Mouse (Mus musculus) embryonic facial prominence, embryonic 15.5 days (tissue): ENCODE measurements around the gene Rcvrn. TPM values are rescaled to one million over a fixed set of nuclear protein-coding genes. Genes with fewer than 3 reads are reported as not detected.

Source experiments
- ATAC-seq: fragments of 200-750 bp; cut with Nextera tagmentation; 2 replicates; pipeline ENCODE4 v1.8.0; 2017; ENCODE audit warnings: low read depth, moderate TSS enrichment; ENCODE audit not compliant: insufficient number of reproducible peaks, low FRiP score, low TSS enrichment
- H3K27ac ChIP-seq: fragments of 300-500 bp; sonication (generic); replicated peaks from 2 replicates; pipeline ENCODE4 v1.5.1; 2015; ENCODE audit warnings: mild to moderate bottlenecking, inconsistent platforms
- H3K27me3 ChIP-seq: fragments of 300-500 bp; sonication (generic); 2 replicates; pipeline ENCODE4 v1.6.1; 2015; ENCODE audit warnings: inconsistent platforms
- H3K36me3 ChIP-seq: fragments of 300-500 bp; sonication (generic); 2 replicates; pipeline ENCODE4 v1.6.1; 2015; ENCODE audit warnings: mild to moderate bottlenecking, inconsistent platforms
- H3K4me1 ChIP-seq: fragments of 300-500 bp; sonication (generic); 2 replicates; pipeline ENCODE4 v1.6.1; 2015; ENCODE audit warnings: inconsistent platforms
- H3K4me2 ChIP-seq: fragments of 300-500 bp; sonication (generic); replicated peaks from 2 replicates; pipeline ENCODE4 v1.6.1; 2015; ENCODE audit warnings: mild to moderate bottlenecking, inconsistent platforms
- H3K4me3 ChIP-seq: fragments of 300-500 bp; sonication (generic); replicated peaks from 2 replicates; pipeline ENCODE4 v1.5.1; 2015; ENCODE audit warnings: mild to moderate bottlenecking, inconsistent platforms
- H3K9ac ChIP-seq: fragments of 300-500 bp; sonication (generic); 2 replicates; pipeline ENCODE4 v1.6.1; 2015; ENCODE audit warnings: inconsistent platforms
- H3K9me3 ChIP-seq: fragments of 300-500 bp; sonication (generic); replicated peaks from 2 replicates; pipeline ENCODE4 v1.6.1; 2016; ENCODE audit warnings: inconsistent platforms
- WGBS: fragments of 180-500 bp; shearing (Covaris S2); methylation state at CpG from one replicate; pipeline ENCODE4 v1.1.7; 2015; 5-methylcytosine and 5-hydroxymethylcytosine counted together
- polyA plus RNA-seq: library from polyadenylated mRNA; unstranded; fragments of >200 nt; fragmentation: Nextera tagmentation; extraction: Ambion mirVana; gene quantifications from 2 replicates; pipeline ENCODE4 v1.2.1, GENCODE M21; 2015

The Rcvrn gene
- polyA plus RNA-seq, 1 experiment from 2014 or later: not detected

DNA sequence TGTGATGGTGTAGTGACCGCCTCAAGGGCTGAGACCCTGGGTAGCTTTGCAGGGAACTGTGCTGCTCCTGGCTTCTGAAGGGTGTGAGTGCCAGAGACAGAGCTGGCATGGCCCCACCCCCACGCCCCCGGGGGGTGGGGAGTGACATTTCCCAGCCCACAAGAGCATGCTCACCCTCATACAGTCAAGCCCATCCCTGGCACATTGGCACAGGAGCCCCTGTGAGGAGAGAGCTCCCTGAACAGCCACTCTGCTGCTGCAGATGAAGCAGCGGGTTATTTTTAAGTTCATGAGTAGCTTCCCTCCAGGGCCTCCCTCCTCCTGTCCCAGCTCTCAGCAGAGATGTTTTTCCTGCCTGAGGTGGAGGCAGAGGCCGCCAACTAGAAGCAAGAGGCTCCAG lies 23.0 kb upstream of the Rcvrn start:
- Histone ChIP-seq H3K9me3 (no peaks in the 10 kb centered on the region), H3K9ac (no peak overlapping the region), H3K4me2 (no peak overlapping the region), H3K4me3 (no peak overlapping the region), H3K4me1 (peaks cover 8% of the 10 kb centered on the region), H3K27ac (no peak overlapping the region), H3K36me3 (no peaks in the 10 kb centered on the region), H3K27me3 (no peaks in the 10 kb centered on the region)
- no peak for ATAC-seq
- 55% methylated on average over 5 of the region's 5 CpGs for WGBS

DNA sequence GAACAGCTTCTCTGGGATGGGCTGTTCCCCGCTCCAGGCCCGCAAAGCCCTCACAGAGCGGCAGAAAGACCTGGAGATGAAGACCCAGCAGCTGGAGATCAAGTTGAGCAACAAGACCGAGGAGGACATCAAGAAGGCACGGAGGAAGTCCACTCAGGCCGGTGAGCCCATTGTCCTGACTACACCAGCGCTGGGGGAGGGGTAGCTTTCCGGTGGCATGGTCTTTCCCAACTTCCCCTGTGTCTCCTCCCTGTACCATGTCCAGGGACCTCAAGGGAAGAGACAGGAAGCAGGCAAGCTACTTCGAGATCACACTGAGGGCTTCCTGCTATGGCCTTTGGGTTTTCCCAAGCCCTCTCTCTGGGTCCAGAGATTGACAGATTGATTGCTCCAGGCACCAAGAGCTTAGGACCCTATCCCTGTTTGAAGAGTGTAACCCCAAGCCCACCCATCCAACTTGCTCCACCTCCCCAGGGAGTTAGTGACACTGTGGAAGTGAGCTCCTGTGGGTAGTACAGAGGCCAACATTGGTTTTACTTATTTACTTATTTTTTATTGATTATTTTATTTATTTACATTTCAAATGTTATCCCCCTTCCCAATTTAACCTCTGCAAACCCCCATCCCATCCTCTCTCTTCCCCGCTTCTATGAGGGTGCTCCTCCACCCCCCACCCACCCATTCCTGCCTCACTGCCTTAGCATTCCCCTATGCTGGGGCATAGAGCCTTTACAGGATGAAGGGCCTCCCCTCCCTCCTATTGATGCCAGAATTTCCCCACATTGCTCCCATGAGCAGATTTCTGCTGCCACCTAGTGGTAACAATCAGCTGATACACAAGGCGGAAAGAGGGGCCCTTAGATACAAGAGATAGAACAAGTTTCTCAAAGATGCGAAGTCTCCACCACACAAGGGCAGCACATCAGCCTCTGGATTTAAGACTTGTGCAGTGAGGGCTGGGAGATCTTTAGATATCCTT lies 19.3 kb upstream of the Rcvrn start:
- Histone ChIP-seq H3K9ac (no peak overlapping the region), H3K27ac (no peak overlapping the region), H3K4me1 (no peaks in the 10 kb centered on the region), H3K9me3 (no peaks in the 10 kb centered on the region), H3K4me2 (no peak overlapping the region), H3K36me3 (0 out of 2 replicates have a peak, but pooled peaks cover 2% of the 10 kb centered on the region), H3K4me3 (no peak overlapping the region), H3K27me3 (no peaks in the 10 kb centered on the region)
- WGBS: 58% methylated on average over 12 of the region's 12 CpGs
- ATAC-seq: no peak

DNA sequence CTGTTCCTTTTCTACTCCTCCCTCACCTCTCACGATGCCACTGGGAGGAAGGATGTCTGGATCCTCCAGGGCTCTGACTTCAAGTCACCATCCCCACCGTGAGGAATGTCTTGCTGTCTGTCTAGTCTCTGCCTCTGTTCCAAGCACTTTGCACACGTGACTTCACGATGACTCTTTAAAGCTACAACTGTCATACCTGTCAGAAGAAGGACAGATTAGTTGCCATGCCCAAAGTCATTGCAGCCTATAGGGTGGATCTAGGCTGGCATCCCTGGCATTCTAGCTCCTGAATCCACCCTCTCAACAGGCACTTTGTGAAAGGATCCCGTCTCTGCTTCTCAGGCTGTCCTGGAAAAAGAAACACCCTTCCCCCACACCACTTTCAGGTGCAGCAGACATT lies 15.8 kb upstream of the Rcvrn start:
- Histone ChIP-seq H3K4me1 (no peaks in the 10 kb centered on the region), H3K36me3 (0 out of 2 replicates have a peak, but pooled peaks cover 2% of the 10 kb centered on the region), H3K9me3 (no peaks in the 10 kb centered on the region), H3K27ac (no peak overlapping the region), H3K4me2 (no peak overlapping the region), H3K4me3 (no peak overlapping the region), H3K27me3 (no peaks in the 10 kb centered on the region), H3K9ac (no peak overlapping the region)
- WGBS: 58% methylated on average over 5 of the region's 5 CpGs
- ATAC-seq: no peak

DNA sequence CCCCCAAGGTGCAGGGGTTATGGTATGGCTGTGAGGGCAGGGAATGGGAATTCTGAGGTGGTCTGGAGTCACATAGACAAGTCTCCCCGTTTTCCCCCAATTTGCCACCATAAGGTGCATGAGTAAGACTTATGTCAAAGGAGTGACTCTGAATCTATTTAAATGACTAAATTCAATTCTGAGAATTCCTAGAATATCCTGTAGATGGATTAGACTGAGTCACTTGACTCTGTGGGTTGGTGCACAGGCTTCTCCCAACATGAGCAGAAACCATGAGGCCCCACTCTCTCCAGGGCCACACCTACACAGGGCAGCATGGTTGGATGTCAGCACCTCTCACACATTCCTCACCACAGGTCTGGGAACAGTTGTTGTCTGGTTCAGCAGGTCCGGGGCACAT lies 15.2 kb upstream of the Rcvrn start:
- Histone ChIP-seq H3K4me3 (no peak overlapping the region), H3K4me2 (no peak overlapping the region), H3K27ac (no peak overlapping the region), H3K9ac (no peak overlapping the region), H3K4me1 (no peaks in the 10 kb centered on the region), H3K36me3 (0 out of 2 replicates have a peak, but pooled peaks cover 2% of the 10 kb centered on the region), H3K27me3 (no peaks in the 10 kb centered on the region), H3K9me3 (no peaks in the 10 kb centered on the region)
- WGBS: 82% methylated on average over 2 of the region's 2 CpGs
- ATAC-seq: no peak

DNA sequence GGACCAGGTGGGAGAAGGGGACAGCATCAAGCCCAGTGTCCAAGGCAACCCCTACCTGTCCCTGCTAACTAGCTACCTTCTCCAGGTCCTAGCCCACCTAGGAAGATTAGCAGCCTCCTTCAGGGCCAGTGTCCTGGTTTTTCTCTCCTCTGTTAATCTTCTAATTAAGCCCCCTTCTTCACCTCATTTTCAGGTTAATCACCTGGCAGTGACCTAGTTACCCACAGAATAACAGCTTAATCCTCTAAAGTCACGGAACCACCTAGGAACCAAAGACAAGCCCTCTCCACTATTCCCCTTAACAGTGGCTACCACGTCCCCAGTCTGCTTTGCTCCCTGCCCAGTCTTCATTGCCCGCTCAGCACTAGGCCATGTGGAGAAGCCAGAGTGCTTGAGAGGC lies 13.3 kb upstream of the Rcvrn start:
- Histone ChIP-seq H3K9ac (no peak overlapping the region), H3K36me3 (0 out of 2 replicates have a peak, but pooled peaks cover 2% of the 10 kb centered on the region), H3K4me2 (no peak overlapping the region), H3K4me3 (no peak overlapping the region), H3K9me3 (no peaks in the 10 kb centered on the region), H3K27me3 (no peaks in the 10 kb centered on the region), H3K27ac (no peak overlapping the region), H3K4me1 (no peaks in the 10 kb centered on the region)
- ATAC-seq: no peak
- 81% methylated on average over 3 of the region's 3 CpGs for WGBS

DNA sequence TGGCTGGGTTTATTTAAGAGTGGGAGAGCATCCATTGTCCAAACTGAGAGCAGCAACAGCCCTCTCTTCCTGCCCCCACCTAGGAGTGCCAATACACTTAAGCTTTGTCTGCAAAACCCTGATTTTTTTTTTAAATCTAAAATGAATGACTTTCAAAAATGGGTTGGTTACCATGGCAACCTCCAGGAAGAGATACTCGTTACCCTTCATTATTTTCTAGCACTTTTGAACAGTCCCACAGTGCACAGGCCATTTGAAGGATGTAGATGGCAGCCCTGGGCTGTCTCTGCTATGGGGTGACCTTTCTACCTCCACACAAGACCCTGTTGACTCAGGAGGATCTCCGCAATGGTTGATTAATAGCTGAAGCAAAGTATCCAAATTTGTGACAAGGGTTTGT lies 9.0 kb upstream of the Rcvrn start:
- Histone ChIP-seq H3K4me1 (no peaks in the 10 kb centered on the region), H3K9ac (no peak overlapping the region), H3K36me3 (no peaks in the 10 kb centered on the region), H3K9me3 (no peaks in the 10 kb centered on the region), H3K4me2 (no peak overlapping the region), H3K27me3 (no peaks in the 10 kb centered on the region), H3K4me3 (no peak overlapping the region), H3K27ac (no peak overlapping the region)
- 77% methylated on average over 2 of the region's 2 CpGs for WGBS
- no peak for ATAC-seq

DNA sequence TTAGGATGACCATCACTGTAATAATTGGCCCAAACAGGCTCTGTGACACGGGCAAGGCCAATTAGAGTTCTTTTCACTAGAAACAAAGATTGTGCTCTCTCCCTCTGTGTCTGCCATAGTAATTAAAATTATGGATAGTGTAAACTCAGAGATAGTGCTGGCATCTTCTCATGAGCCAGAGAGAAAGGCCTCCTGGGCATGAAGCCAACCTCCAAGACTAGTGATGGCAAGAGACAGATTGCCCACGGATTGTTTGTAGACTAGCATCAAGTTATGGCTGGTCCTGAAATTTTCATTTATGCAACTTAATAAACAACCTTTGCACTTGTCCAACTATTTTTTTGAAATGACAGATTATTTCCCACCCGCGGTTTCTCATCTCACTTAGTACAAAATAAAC lies 17.9 kb downstream of the Rcvrn start:
- no peak overlapping the region for H3K4me2 ChIP-seq
- H3K4me3 ChIP-seq: no peak overlapping the region
- H3K4me1 ChIP-seq: no peaks in the 10 kb centered on the region
- H3K9ac ChIP-seq: no peak overlapping the region
- H3K27me3 ChIP-seq: no peaks in the 10 kb centered on the region
- no peak overlapping the region for H3K27ac ChIP-seq
- 80% methylated on average over 4 of the region's 4 CpGs for WGBS
- H3K9me3 ChIP-seq: no peaks in the 10 kb centered on the region
- ATAC-seq: no peak
- H3K36me3 ChIP-seq: no peaks in the 10 kb centered on the region

DNA sequence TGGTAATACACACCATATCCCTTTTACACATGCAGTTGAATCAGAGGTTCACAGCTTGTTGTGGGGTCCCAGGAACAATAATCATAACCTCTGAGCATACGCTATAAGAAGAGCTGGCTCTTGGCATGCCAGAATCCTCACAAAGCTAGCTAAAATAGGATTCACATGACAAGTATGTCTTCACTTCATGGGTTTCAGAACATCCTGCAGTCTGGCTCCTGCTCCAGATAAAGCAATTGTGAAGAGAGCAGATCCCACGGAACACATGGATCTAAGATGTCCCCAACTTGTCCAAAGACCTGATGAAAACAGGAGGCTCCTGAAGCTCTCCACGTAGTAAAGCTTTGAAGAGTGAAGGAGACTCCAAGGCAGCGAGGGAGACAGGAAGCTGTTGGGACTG lies 20.3 kb downstream of the Rcvrn start:
- no peaks in the 10 kb centered on the region for H3K4me1 ChIP-seq
- no peaks in the 10 kb centered on the region for H3K9me3 ChIP-seq
- no peak overlapping the region for H3K4me2 ChIP-seq
- H3K27ac ChIP-seq: no peak overlapping the region
- H3K4me3 ChIP-seq: no peak overlapping the region
- H3K9ac ChIP-seq: no peak overlapping the region
- 81% methylated on average over 4 of the region's 4 CpGs for WGBS
- no peaks in the 10 kb centered on the region for H3K36me3 ChIP-seq
- no peak for ATAC-seq
- H3K27me3 ChIP-seq: no peaks in the 10 kb centered on the region

DNA sequence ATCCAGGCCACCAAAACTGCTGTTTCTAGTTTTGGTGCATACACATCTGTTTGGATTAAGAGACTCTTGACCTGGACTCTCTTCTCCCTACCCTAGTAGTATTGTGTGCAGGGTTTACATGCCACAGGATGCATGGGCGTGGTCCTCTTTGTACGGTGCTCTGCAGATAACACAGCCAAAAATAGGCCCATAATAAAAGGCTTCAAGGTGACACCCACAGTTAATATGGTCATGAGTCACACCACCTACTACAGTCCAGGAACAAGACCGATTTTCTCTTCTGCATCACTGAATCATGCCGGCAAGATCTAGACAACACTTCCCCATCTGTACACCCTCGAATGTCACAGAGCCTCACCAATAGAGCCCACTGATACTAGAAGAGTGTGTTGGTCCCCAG lies 26.4 kb downstream of the Rcvrn start:
- no peak for ATAC-seq
- Histone ChIP-seq H3K4me3 (no peak overlapping the region), H3K36me3 (no peaks in the 10 kb centered on the region), H3K4me2 (no peak overlapping the region), H3K9me3 (no peaks in the 10 kb centered on the region), H3K27ac (no peak overlapping the region), H3K27me3 (no peaks in the 10 kb centered on the region), H3K9ac (no peak overlapping the region), H3K4me1 (no peaks in the 10 kb centered on the region)
- 89% methylated on average over 5 of the region's 5 CpGs for WGBS

DNA sequence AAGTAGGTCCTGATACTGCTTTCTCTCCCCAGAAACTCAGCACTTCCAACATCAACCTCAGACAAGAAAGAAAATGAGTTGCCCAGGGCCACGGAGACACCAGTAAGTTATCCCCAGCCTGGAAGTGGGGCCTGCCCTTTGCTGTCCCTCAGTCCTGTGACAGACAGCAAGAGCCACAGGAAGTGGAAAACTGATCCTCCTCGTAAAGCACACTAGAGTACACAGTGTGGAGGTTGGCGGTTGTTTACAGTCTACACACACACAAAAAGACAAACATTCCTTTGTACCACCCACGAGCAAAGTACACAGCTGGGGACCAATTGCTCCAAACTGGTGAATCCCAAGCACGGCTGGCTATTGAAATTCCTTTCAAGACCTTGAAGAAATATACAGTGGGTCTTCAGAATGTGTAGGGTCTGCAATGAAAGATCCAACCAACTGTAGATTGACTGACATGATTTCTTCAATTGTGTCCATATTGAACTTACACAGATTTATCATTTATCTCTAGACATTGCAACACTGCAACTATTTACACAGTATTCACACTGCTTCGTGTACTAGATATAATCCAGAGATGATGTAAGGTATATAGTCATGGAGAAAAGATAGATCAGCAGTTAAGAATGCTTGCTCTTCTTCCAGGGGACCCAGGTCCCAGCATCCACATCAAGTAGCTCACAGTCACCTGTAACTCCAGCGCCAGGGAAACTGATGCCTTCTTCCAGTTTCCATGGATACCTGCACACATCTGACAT lies 27.5 kb downstream of the Rcvrn start:
- Histone ChIP-seq H3K9me3 (no peaks in the 10 kb centered on the region), H3K4me3 (no peak overlapping the region), H3K27me3 (no peaks in the 10 kb centered on the region), H3K36me3 (no peaks in the 10 kb centered on the region), H3K27ac (no peak overlapping the region), H3K4me1 (peaks cover 8% of the 10 kb centered on the region), H3K9ac (no peak overlapping the region), H3K4me2 (no peak overlapping the region)
- WGBS: 35% methylated on average over 7 of the region's 7 CpGs
- ATAC-seq: no peak

DNA sequence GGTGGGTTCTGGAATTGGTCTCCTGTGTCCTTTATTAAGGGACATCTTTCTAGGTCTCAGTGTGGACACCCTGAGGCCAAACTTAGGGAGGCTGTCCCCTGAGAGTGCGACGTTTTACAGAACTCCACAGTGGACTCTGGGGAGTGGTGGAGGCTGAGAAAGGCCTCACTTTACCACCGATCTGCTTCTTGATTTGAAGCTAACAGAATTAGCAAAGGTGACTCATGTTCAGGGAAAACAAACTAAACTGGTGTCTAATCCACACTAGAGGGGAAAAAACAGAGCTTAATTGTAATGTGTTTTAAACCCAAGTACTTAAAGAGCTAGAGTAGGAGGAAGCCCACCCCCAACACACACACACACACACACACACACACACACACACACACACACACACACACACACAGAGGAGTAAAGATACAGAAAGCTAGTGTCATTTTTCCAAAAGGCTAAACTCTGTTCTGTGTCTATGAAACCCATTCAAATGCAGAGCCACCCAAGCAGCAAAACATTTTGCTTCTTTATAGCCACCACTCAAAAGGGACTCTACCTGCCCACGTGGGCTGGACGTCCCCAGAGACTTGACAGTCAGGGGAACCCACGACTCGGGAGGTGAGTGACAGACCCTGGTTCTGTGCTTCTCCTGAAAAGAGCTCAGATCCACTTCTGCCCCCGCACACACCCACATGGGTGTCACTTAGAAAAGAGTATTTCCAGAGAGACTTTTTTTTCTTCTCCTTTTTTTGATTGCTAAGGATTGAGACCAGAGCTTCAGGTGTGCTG lies 28.3 kb downstream of the Rcvrn start:
- no peak for ATAC-seq

More for the DNA sequence above, 28.3 kb downstream of the Rcvrn start:
- Histone ChIP-seq H3K4me1 (peaks cover 8% of the 10 kb centered on the region), H3K9ac (no peak overlapping the region), H3K9me3 (no peaks in the 10 kb centered on the region), H3K27me3 (no peaks in the 10 kb centered on the region), H3K36me3 (no peaks in the 10 kb centered on the region), H3K4me2 (no peak overlapping the region), H3K4me3 (no peak overlapping the region), H3K27ac (no peak overlapping the region)
- WGBS: 64% methylated on average over 8 of the region's 8 CpGs
